Mouse (Mus musculus): ENCODE data around the gene Hcn3. TPM values are rescaled to one million over a fixed set of nuclear protein-coding genes. Genes with fewer than 3 reads are reported as not detected.

Hcn3 gene
- polyA plus RNA-seq, 1 experiment, result 68.6 TPM

DNA sequence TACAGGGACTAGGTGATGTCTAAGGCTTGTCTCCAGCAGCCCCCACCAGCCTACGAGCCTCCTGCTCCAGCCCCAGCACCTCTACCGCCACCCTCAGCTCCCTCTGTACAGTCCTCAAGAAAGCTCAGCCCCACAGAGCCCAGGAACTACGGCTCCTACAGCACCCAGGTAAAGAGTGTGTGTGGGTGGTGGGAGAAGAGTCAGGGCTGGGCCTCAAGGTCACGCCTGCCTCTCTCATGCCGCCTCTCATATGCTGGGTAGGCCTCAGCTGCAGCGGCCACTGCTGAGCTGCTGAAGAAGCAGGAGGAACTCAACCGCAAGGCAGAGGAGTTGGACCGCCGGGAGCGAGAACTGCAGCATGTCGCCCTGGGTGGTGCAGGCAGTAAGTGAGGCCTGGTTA is 19.1 kb upstream of the Hcn3 start:
- TF ChIP-seq CTCF (IDR thresholded peaks at IDR 0.05; ENCODE audit: borderline replicate concordance, extremely low read depth, insufficient read depth, insufficient read length) (no peak), POLR2A (IDR thresholded peaks at IDR 0.05; ENCODE audit: borderline replicate concordance, extremely low read depth, insufficient read depth, insufficient read length, poor library complexity, severe bottlenecking) (no peak)
- no peak for DNase-seq (ENCODE audit: low read depth)

DNA sequence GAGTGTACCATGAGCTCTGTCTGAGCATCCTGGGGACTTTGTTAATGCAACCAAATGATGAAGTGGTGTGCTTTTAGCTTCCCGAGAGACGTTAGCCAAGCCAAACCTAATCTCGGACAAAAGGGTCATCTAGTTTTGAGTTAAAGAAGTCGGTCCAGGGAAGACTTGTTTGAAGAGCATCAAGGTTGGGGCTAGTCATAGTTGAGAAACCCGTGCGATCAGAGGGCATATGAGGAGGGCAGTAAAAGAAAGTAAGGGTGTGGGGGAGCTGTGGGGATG is 18.1 kb upstream of the Hcn3 start:
- TF ChIP-seq POLR2A (IDR thresholded peaks at IDR 0.05; ENCODE audit: borderline replicate concordance, extremely low read depth, insufficient read depth, insufficient read length, poor library complexity, severe bottlenecking) (no peak), CTCF (IDR thresholded peaks at IDR 0.05; ENCODE audit: borderline replicate concordance, extremely low read depth, insufficient read depth, insufficient read length) (no peak)
- DNase-seq (ENCODE audit: low read depth), result no peak

DNA sequence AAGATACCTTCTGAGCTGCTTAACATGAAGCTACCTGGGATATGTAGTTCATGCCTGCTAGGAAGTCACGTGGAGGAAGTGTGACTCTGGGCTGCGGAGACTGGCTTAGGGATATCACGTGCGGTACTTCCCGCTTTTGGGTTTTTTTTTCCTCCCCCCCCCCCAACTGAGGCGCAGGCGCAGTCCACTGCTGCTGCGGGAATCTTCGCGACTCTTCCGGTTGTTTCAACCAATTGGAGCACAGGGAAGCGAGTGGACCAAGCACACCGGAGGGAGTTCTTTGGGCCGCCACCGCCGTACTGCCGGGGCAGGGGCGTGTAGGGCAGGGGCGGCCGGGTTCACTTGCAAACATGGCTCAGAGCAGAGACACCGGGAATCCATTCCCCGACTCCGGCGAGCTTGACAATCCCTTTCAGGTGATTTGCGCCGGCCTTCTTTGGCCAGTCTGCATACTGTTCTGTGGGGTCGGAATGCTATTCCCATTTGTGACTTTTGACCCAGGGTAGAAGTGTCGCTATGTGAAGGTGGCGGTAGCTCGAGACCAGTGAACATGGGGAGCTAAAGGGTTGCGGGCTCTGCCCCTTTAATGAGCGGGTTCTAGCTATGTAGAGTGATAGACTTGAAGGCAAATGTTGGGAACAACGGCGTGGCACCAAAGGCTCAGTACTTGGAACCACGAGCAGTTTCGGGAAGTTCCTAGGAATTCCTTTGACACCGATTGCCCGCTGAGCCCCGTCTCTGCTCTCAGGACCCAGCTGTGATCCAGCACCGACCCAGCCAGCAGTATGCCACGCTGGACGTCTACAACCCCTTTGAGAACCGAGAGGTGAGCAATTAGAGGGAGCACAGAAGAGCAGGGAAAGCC is 17.5 kb upstream of the Hcn3 start, which contains the start of gene Scamp3:
Gene Scamp3 (plus strand): TSS at position 232 of the 865 bp plus-strand sequence.
- DNase-seq (ENCODE audit: low read depth), result peak; percentile 99
- TF ChIP-seq POLR2A (IDR thresholded peaks at IDR 0.05; ENCODE audit: borderline replicate concordance, extremely low read depth, insufficient read depth, insufficient read length, poor library complexity, severe bottlenecking), result peak; percentile 50; the same call in 1 of the 2 replicates
- no peak for TF ChIP-seq CTCF (IDR thresholded peaks at IDR 0.05; ENCODE audit: borderline replicate concordance, extremely low read depth, insufficient read depth, insufficient read length)

DNA sequence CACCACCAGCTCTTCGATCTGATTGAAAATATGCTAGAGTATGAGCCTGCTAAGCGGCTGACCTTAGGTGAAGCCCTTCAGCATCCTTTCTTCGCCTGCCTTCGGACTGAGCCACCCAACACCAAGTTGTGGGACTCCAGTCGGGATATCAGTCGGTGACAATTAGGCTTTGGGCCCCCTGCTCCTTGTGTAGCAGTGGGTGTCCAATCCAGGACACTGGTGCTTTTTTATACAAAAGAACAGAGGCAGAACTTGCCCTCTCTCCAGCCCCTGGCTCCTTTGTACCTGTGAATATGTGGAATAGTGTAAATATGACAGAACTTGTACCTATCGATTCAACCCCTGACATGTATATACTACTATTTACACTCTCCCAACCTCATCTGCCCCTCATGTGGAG is 16.4 kb upstream of the Hcn3 start:
- DNase-seq (ENCODE audit: low read depth), result no peak
- no peak for TF ChIP-seq POLR2A (IDR thresholded peaks at IDR 0.05; ENCODE audit: borderline replicate concordance, extremely low read depth, insufficient read depth, insufficient read length, poor library complexity, severe bottlenecking)
- TF ChIP-seq CTCF (IDR thresholded peaks at IDR 0.05; ENCODE audit: borderline replicate concordance, extremely low read depth, insufficient read depth, insufficient read length), result no peak

DNA sequence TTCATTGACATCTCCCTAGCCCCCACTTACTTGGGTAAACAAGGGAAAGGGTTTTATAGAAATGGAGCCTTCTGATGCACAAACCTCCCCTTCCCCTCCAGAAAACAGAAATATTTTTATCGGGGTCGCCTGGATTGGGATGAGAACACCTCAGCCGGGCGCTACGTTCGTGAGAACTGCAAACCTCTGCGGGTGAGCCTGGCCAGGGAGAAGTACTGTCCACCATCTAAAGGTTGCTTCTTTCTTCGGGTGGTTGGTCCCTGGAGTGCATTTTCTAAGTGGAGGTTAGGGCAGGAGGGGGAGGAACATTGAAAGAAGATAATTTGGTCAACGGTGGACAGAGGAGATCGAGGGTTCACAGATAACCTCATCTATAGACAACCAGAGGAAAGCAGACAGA is 15.5 kb upstream of the Hcn3 start:
- DNase-seq (ENCODE audit: low read depth), result no peak
- TF ChIP-seq POLR2A (IDR thresholded peaks at IDR 0.05; ENCODE audit: borderline replicate concordance, extremely low read depth, insufficient read depth, insufficient read length, poor library complexity, severe bottlenecking) (no peak), CTCF (IDR thresholded peaks at IDR 0.05; ENCODE audit: borderline replicate concordance, extremely low read depth, insufficient read depth, insufficient read length) (no peak)

DNA sequence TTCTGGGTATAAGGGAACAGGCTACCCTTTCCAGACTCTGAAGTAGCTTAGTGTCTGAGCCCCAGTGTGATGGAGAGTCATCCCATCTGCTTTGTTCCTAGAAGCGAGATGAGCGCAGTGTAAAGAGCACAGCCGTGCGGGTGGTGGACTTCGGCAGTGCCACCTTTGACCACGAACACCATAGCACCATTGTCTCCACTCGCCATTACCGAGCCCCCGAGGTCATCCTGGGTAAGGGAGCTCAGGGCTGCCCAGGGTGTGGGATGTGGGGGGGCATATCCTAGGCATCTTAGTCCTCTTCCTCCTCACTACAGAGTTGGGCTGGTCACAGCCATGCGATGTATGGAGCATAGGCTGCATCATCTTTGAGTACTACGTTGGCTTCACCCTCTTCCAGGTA is 14.8 kb upstream of the Hcn3 start:
- no peak for DNase-seq (ENCODE audit: low read depth)
- TF ChIP-seq CTCF (IDR thresholded peaks at IDR 0.05; ENCODE audit: borderline replicate concordance, extremely low read depth, insufficient read depth, insufficient read length), result no peak
- no peak for TF ChIP-seq POLR2A (IDR thresholded peaks at IDR 0.05; ENCODE audit: borderline replicate concordance, extremely low read depth, insufficient read depth, insufficient read length, poor library complexity, severe bottlenecking)

DNA sequence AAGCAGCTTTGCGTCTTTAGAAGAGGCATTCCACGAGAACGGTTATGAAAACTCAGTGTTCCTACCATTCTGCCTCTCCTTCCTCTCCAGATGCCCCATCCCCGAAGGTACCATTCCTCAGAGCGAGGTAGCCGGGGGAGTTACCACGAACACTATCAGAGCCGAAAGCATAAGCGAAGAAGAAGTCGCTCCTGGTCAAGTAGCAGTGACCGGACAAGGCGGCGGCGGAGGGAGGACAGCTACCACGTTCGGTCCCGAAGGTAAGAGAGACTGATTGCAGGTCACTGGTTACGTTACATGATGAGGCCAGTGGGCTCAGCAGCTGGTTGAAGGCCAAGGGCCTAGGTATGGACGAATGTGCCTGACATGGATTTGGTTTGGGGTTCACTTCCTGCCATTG is 6.9 kb upstream of the Hcn3 start:
- no peak for TF ChIP-seq CTCF (IDR thresholded peaks at IDR 0.05; ENCODE audit: borderline replicate concordance, extremely low read depth, insufficient read depth, insufficient read length)
- TF ChIP-seq POLR2A (IDR thresholded peaks at IDR 0.05; ENCODE audit: borderline replicate concordance, extremely low read depth, insufficient read depth, insufficient read length, poor library complexity, severe bottlenecking), result no peak
- DNase-seq (ENCODE audit: low read depth), result no peak

DNA sequence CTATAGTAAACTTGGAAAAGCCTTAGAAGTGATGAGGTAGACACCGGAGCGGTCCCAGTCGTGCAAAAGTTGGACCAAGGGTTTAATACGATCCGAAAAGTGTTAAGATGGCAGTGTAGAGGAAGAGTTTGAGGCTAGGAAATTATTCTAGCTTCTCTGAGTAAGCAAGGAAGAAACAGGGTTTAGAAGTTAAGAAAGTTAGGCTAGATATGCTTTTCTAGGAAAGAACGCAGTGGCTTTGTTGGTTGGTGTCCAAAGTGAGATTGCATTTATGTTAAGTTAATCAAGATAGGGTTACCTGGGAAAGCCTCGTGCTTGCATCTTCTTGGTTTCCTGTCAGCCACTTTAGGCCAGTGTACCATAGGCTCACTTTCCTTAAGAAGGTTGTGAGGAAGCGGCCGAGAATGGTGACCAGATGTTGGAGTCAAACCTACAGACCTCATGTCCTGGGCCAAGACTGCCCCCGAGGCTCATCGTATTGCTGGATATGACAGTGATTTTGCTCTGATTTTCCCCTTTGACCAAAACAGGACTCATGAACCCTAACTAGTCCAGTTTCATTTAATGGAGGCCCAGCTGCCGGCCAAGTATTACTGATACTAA is 5.4 kb upstream of the Hcn3 start:
- no peak for DNase-seq (ENCODE audit: low read depth)
- TF ChIP-seq POLR2A (IDR thresholded peaks at IDR 0.05; ENCODE audit: borderline replicate concordance, extremely low read depth, insufficient read depth, insufficient read length, poor library complexity, severe bottlenecking) (no peak), CTCF (IDR thresholded peaks at IDR 0.05; ENCODE audit: borderline replicate concordance, extremely low read depth, insufficient read depth, insufficient read length) (no peak)

DNA sequence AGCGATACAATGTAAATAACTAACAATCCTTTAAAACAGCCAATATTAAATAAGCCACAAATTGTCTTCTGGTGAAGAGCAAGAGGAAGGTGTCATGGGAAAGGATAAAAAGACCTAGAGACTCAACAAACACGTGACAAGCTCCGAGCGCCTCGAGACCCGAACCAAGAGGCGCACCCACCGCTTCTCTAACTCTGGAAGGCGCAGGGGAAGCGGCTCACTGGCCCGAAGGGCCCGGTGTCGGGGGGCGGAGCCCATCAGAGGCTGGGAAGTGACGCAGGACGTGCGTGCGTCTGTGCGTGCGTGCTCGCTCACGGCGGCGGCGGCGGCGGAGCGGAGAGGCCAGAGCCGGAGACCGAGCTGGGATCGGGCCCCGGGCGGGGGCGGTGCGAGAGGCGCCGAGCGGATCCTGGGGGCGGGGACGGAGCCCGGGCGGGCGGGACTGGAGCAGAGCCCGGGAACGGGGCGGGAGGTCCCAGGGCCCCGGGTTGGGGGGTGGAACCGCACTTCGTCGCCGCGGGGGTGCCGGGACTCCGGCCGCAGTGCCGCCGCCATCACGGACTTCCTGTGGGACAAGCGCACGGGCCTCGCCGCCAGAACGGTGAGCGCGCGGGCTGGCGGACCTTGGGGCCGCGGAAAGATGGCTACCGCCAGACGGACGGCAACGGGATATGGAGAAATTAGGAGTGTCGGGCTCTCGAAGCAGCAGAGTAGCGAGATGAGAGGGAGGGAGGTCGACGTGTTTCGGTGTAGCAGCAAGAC is 4.7 kb upstream of the Hcn3 start, which contains the start of gene Clk2:
Gene Clk2 (plus strand): TSS at position 290 of the 762 bp plus-strand sequence.
- TF ChIP-seq POLR2A (IDR thresholded peaks at IDR 0.05; ENCODE audit: borderline replicate concordance, extremely low read depth, insufficient read depth, insufficient read length, poor library complexity, severe bottlenecking) (peak; percentile 94), CTCF (IDR thresholded peaks at IDR 0.05; ENCODE audit: borderline replicate concordance, extremely low read depth, insufficient read depth, insufficient read length) (no peak)
- peak; percentile 97 for DNase-seq (ENCODE audit: low read depth)

DNA sequence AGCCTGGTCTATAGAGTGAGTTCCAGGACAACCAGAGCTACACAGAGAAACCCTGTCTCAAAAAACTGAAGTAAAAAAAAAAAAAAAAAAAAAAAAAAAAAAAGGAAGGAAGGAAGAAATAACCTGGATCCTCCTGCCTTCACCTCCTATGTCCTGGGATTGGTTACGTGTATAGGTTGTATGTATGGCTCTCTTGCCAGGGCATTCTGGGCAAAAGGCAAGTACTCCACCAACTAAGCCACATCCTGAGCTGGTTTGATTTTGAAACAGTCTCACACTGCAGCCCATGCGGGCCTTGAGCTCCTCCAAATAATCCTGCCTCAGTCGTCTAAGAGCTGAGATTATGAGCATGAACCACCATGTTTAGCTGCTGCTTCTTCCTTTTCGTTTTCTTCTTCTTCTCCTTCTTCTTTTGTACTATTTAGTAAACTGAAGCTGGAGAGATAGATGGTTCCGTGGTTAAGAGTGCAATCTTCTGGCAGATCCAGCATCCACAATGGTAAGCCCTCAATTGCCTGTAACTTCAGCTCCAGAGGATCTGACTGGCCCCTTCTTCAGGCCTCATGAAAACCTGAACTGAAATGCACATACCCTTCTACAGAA is 3.7 kb upstream of the Hcn3 start:
- DNase-seq (ENCODE audit: low read depth), result no peak
- TF ChIP-seq POLR2A (IDR thresholded peaks at IDR 0.05; ENCODE audit: borderline replicate concordance, extremely low read depth, insufficient read depth, insufficient read length, poor library complexity, severe bottlenecking), result no peak
- TF ChIP-seq CTCF (IDR thresholded peaks at IDR 0.05; ENCODE audit: borderline replicate concordance, extremely low read depth, insufficient read depth, insufficient read length), result no peak

DNA sequence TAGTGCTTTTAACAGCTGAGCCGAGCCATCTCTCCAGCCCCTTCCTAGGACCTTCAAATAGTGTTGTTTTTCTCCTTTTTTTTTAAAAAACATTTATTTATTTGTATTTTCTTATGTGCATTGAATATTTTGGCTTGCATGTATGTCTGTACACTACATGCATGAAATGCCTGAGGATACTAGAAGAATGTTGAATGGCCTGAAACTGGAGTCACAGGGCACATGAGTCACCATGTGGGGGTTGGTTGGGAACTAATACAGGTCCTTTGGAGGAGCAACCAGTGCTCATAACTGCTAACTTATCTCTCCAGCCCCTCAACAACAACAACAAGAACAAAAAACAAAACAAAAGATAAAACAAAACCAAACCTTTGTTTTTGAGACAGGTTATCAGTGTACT is 3.1 kb upstream of the Hcn3 start:
- no peak for DNase-seq (ENCODE audit: low read depth)
- TF ChIP-seq POLR2A (IDR thresholded peaks at IDR 0.05; ENCODE audit: borderline replicate concordance, extremely low read depth, insufficient read depth, insufficient read length, poor library complexity, severe bottlenecking) (no peak), CTCF (IDR thresholded peaks at IDR 0.05; ENCODE audit: borderline replicate concordance, extremely low read depth, insufficient read depth, insufficient read length) (no peak)
